Comparison of ENCODE assay signal across 7 mouse cellular contexts in the genomic region with DNA sequence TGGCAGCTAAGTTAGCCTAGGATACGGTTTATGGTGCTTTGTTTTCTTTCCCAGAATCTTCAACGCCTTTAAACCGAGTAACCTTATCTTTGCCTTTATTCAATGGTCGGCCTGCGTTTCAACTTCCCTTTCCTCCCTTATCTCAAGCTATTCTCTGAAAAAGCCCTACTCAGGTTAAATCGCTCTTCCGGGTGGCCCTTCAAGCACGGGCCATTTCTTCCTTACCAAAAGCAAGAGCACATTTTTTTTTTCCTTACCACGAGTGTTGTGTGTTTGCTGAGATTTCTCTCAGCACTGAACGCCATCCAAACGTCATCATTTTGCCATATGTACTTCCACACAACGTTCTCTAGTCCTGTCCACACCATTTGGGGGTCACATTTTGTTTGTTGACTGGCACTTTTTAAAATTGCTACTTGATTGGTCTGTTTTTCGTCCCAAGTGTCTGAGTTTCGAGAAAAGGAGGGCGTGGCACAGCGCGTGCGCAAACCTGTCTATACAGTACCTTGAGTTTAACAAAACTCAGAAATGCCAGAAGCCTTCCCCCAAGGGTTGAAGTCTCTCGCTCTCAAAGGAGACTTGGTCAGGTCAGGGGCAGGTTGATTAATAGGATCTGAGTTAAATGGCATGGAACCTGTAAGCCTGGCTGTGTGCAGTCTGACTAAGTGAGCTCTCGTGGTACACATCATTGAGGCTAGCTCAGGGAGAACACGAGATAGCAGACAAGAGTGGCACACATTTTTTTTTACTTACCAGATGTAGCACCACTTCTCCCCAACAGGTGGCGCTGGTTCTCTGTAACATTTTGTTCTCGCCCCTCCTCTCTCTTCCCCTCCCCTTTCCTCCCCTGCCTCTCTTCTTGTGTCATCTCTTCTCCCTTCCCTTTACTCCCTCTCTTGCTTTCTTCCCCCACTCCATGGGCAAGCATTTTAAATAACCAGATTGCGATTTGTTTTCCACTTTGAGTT. TPM values are rescaled to one million over a fixed set of nuclear protein-coding genes. Genes with fewer than 3 reads are reported as not detected.
DNase-seq lines count a peak whose midpoint lies in the region; ATAC-seq and TF ChIP-seq lines count a peak whose summit lies in the region.

No protein-coding gene starts in this region.

- no peaks in the 10 kb centered on the region for H3K36me3 ChIP-seq in neural tube, embryonic 15.5 days
- H3K36me3 ChIP-seq in liver, postnatal 0 days (replicated peaks; ENCODE audit: insufficient read depth, low read length) = no peaks in the 10 kb centered on the region

- no peak overlapping the region for H3K4me2 ChIP-seq in neural tube, embryonic 15.5 days
- no peak overlapping the region for H3K4me2 ChIP-seq in liver, postnatal 0 days (ENCODE audit: low read depth, low read length)

- H3K9ac ChIP-seq in neural tube, embryonic 15.5 days (replicated peaks) = no peak overlapping the region
- no peak overlapping the region for H3K9ac ChIP-seq in liver, postnatal 0 days (replicated peaks)

- WGBS in neural tube, embryonic 15.5 days = 74% methylated on average over 24 of the region's 24 CpGs
- 38% methylated on average over 24 of the region's 24 CpGs for WGBS in liver, postnatal 0 days (ENCODE audit: insufficient replicate concordance)

- TF ChIP-seq CTCF in cortical plate, adult 2 months (IDR thresholded peaks at IDR 0.05; ENCODE audit: extremely low read depth, insufficient read depth, low read length) = peak; percentile 66
- TF ChIP-seq CTCF in liver, postnatal 0 days (IDR thresholded peaks at IDR 0.05; ENCODE audit: low read depth) = peak; percentile 82

- no peak overlapping the region for H3K4me3 ChIP-seq in neural tube, embryonic 15.5 days (replicated peaks)
- no peak overlapping the region for H3K4me3 ChIP-seq in cortical plate, adult 2 months (ENCODE audit: insufficient read depth, low read length)
- H3K4me3 ChIP-seq in liver, postnatal 0 days (ENCODE audit: low read depth, low read length) = no peak overlapping the region

- peak; percentile 59 for DNase-seq in neural tube, embryonic 10.5 days (ENCODE audit: extremely low spot score, low spot score)
- peak; percentile 7 for DNase-seq in adipocyte (ENCODE audit: low spot score)
- DNase-seq in kidney, adult 8-10 months = peak; percentile 34 to 66
- DNase-seq in liver, postnatal 0 days = peak; percentile 76
- peak; percentile 51 for DNase-seq in skeletal muscle tissue, adult 2 months (ENCODE audit: low read depth, low spot score)

- no peaks in the 10 kb centered on the region for H3K9me3 ChIP-seq in neural tube, embryonic 15.5 days (replicated peaks)
- no peaks in the 10 kb centered on the region for H3K9me3 ChIP-seq in liver, postnatal 0 days (ENCODE audit: low read length)

- H3K27ac ChIP-seq in neural tube, embryonic 15.5 days (replicated peaks) = no peak overlapping the region
- H3K27ac ChIP-seq in cortical plate, adult 2 months (ENCODE audit: insufficient read depth, low read length) = no peak overlapping the region
- 0 out of 2 replicates have a peak overlapping the region, but pooled peaks have one; percentile 16 for H3K27ac ChIP-seq in liver, postnatal 0 days (ENCODE audit: low read depth)

- TF ChIP-seq EP300 in liver, postnatal 0 days (IDR thresholded peaks at IDR 0.05; ENCODE audit: low read depth) = peak; percentile 72

- TF ChIP-seq POLR2A in cortical plate, adult 2 months (IDR thresholded peaks at IDR 0.05; ENCODE audit: extremely low read depth, insufficient read depth, low read length) = no peak

- no peaks in the 10 kb centered on the region for H3K27me3 ChIP-seq in neural tube, embryonic 15.5 days (replicated peaks)
- no peaks in the 10 kb centered on the region for H3K27me3 ChIP-seq in liver, postnatal 0 days (ENCODE audit: insufficient read depth, low read length)

- no peaks in the 10 kb centered on the region for H3K4me1 ChIP-seq in neural tube, embryonic 15.5 days
- no peaks in the 10 kb centered on the region for H3K4me1 ChIP-seq in cortical plate, adult 2 months (ENCODE audit: control insufficient read depth, insufficient read depth, low read length)
- H3K4me1 ChIP-seq in liver, postnatal 0 days (ENCODE audit: insufficient read depth) = 0 out of 2 replicates have a peak, but pooled peaks cover 3% of the 10 kb centered on the region

- ATAC-seq in neural tube, embryonic 15.5 days (ENCODE audit: low FRiP score) = no peak
- ATAC-seq in liver, postnatal 0 days = peak; percentile 51

RNA-seq across cellular contexts. Expression of gene Aldh8a1, which starts 43.6 kb away (rescaled TPM):
- 0.06 and 0.18 TPM in 2 replicates for polyA plus RNA-seq in neural tube, embryonic 15.5 days (2015; fragmentation: Nextera tagmentation; extraction: Ambion mirVana)
- 0.11 and 0.38 TPM in 2 replicates for polyA plus RNA-seq in cortical plate, adult 2 months (2012; rRNA removed)
- 111 and 117 TPM in 2 replicates for polyA plus RNA-seq in liver, postnatal 0 days (2015; fragmentation: Nextera tagmentation; extraction: Ambion mirVana)

Comparison
In these comparisons a context has a peak if more than half of its experiments do, and no peak if none do; other contexts are left out.
1. DNase-seq: peak in every context shown above with its lines; median percentile 76 in liver, postnatal 0 days; 59 in neural tube, embryonic 10.5 days; 51 in skeletal muscle tissue, adult 2 months; 50 in kidney, adult 8-10 months; 7 in adipocyte.
2. RNA of gene Aldh8a1, which starts 43.6 kb away (polyA plus RNA-seq): 111 to 117 TPM in liver, postnatal 0 days; 0.11 to 0.38 TPM in cortical plate, adult 2 months and 0.06 to 0.18 TPM in neural tube, embryonic 15.5 days; every median in the first group is over 10 times any median in the second.